Mouse (Mus musculus): ENCODE measurements around the gene Hnrnph1.

Hnrnph1 gene

GRCm38 (mm10) chr11:50407235-50407634, 30.4 kb downstream of the Hnrnph1 start:
- no peak for DNase-seq

DNA sequence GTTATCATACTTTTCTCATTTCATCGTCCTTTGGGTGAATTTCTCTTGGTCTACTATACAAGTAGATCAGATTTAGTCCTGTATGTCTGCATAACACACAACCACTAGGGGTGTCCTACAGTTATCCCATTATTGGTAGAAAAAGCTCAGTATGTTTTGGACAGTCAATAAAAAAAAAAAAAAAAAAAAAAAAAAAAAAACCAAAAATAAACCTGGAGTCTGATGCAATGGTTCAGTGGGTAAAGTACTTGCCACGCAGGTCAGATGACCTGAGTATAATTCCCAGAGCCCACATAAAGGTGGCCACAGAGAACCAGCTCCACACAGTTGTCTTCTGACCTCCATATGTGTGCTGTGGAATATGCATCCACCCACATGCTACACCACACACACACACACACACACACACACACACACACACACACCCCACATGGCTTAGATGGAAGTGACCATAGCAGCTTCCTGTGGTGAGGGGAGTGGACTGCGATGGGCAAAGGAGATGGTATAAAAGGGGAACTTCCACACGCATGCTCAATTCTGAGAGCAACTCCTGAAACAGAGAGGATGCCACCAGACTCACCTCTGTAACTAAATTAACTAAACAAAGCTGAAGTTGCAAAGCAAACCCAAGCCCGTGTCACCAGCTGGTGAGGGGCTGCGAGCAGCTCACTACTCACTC, 38.9 kb downstream of the Hnrnph1 start:
- DNase-seq = no peak

DNA sequence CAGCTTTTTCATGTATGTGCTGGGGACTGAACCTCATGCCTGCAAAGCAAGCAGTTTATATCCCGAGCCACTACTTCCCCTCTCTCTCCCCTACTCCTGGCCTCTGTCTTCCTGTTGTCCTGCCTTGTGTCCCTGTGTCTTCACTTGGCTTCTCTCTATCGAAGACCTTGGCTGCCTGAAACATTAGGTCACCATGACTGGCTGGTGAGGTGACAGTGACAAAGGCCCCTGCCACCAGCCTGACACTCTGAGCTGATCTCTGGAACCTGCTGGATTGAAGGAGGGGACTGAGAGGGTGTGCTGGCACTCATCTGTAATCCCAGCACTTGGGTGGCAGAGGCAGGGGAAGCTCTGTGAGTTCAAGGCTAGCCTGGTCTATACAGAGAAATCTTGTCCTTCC, 41.1 kb downstream of the Hnrnph1 start:
- no peak for DNase-seq

- no peak for DNase-seq
Observed at GRCm38 (mm10) chr11:50421461-50421860, 44.7 kb downstream of the Hnrnph1 start.

DNA sequence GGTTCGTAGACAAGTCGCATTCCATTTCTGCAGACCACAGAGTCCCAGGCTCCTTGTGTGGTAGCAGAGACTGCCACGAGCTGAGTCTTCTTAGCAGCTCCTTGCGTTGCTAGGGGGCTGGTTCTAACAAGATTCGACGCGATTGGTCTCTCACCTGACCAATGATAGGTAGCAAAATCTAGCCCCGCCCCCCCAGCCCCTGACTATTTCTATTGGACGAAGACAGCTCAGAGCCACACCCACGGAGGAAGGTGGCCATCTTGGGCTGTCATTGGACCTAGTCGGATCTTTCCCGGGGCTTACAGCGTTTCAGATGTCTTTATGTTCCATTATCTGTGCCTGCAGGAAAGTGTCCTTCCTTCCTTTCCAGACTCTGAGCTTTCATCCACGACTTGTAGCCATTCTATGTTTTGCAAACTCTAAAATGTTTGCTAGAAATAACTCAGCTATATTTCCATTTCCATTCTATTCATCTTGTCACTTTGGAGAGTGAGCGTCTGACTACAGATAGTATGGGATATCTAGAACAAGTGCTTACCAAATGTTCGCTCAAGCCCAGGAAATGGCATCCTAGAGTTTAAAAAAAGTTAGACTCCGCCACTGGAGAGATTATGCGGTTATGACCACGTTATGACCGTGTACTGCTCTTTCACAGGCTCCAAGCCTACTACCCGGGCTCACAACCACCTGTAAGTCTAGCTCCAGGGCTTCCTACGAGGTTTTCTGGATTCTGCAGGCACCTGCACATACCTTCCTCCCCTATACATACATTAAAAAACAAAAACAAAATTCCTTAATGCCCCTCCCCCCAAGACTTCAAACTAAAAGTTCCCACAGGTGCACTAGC, 45.4 kb downstream of the Hnrnph1 start:
- DNase-seq = peak; percentile 52 to 64

GRCm38 (mm10) chr11:50426056-50426455, 49.3 kb downstream of the Hnrnph1 start:
- peak in 1 of 2 experiments; percentile 58 for DNase-seq

DNA sequence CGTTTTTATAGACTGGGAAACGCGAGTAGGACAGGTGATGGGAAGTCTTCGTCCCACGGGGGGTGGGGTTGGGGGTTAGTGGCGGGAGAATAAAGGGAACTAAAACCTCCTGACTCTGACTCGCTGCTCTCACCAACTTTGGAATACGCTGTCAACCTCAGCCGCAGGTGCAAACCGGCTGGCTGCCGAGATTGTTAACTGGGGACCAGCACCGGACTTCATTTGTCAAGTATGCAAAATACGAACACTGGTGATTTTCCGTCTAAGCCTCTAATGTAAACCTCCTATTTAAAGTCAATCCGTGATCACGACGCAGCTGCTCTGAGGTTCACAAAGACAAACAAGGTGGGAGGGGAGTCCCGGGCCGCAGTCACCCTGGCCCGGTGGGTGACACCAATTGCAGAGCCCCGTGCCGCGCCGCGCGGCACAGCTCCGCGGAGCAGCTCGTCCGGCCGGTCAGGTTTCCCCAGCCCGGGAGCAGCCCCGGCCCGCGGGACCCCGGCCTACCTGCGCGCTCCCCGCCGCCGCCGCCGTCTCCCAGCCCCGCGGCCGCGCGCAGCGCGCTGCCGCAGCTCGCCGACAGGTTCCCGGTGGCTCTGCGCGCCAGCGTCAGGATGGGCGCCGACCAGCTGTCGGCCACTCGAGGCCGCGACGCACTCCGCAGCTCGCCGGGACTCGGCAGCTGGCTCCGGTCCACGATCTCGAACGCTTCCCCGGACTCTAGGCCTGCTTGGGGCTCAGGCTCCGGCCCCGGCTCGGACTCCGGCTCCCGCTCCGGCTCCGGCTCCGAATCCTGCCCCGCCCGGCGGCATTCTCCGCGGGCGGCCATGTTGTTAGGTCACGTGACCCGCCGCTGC, 53.7 kb downstream of the Hnrnph1 start, which contains the start of gene Rufy1:
Gene Rufy1 (minus strand): TSS at position 849 of the 857 bp plus-strand sequence.
- DNase-seq = peak; percentile 90 to 93

GRCm38 (mm10) chr11:50431134-50432068, 54.6 kb downstream of the Hnrnph1 start:
- DNase-seq = peak in 1 of 2 experiments; percentile 24

GRCm38 (mm10) chr11:50432069-50432440, 55.3 kb downstream of the Hnrnph1 start:
- no peak for DNase-seq

DNA sequence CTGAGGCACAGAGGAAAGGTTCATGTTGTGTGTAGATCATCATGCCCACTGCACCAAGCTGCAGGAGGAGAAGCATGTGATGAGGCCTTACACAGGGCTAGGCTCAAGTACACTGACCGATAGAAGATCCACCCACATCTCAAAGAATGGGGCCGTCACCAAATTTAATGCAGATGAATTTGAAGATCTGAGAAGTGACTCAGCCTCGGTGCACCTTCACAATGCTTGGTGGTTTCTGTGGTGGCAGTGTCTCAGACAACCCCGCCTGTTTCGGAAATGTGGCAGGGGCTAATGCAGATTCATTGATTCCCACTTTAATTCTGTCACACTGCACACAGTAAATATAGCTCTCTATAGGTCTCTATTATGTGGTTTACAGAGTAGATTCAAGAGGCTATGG, 56.1 kb downstream of the Hnrnph1 start:
- DNase-seq = no peak

Data from kidney, postnatal 36 days (tissue).